Mouse (Mus musculus): ENCODE results near the gene Ap5s1. TPM values are rescaled to one million over a fixed set of nuclear protein-coding genes. Genes with fewer than 3 reads are reported as not detected.

Ap5s1 gene
- total RNA-seq, 2 experiments from 2014 or later: 13.5 to 13.6 TPM

GRCm38 (mm10) chr2:131186771-131187601 is 19.9 kb upstream of the Ap5s1 start, which contains the start of the genes Cdc25b and Spef1:
Gene Cdc25b (plus strand): TSS chr2:131186949.
Gene Spef1 (minus strand): TSS chr2:131187282.
- peak; percentile 89 for ATAC-seq (ENCODE audit: poor library complexity, severe bottlenecking)

- no peak for ATAC-seq (ENCODE audit: poor library complexity, severe bottlenecking)
Observed at GRCm38 (mm10) chr2:131187602-131187922, 19.3 kb upstream of the Ap5s1 start.

GRCm38 (mm10) chr2:131188311-131188710 is 18.6 kb upstream of the Ap5s1 start:
- no peak for ATAC-seq (ENCODE audit: poor library complexity, severe bottlenecking)

GRCm38 (mm10) chr2:131189521-131190309 is 17.2 kb upstream of the Ap5s1 start:
- 0 out of 2 replicates have a peak, but pooled peaks have one; percentile 4 for ATAC-seq (ENCODE audit: poor library complexity, severe bottlenecking)

- ATAC-seq (ENCODE audit: poor library complexity, severe bottlenecking): no peak
Observed at GRCm38 (mm10) chr2:131190344-131191004, 16.4 kb upstream of the Ap5s1 start.

- peak; percentile 41 for ATAC-seq (ENCODE audit: poor library complexity, severe bottlenecking)
Observed at GRCm38 (mm10) chr2:131191005-131191390, 15.9 kb upstream of the Ap5s1 start.

GRCm38 (mm10) chr2:131196606-131197316 is 10.1 kb upstream of the Ap5s1 start:
- ATAC-seq (ENCODE audit: poor library complexity, severe bottlenecking): peak; percentile 96

DNA sequence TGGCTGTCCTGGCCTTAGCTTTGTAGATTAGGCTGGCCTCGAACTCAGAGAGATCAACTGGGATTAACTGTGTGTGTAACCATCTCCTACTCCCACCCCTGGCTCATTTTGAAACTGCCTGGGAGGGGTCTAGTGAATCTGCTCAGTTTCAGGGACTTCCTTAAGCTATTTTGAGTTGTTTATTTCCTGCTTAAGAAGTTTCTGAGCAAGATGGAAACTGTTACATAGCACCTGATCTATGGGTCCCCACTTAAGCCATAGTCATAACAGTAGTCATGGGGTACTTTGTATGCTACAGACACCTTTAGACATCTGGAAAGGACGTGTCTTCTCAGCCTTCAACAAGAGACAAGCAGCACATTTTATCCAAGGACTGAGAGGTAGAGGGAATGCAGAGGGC is 6.2 kb upstream of the Ap5s1 start:
- ATAC-seq (ENCODE audit: poor library complexity, severe bottlenecking): no peak

DNA sequence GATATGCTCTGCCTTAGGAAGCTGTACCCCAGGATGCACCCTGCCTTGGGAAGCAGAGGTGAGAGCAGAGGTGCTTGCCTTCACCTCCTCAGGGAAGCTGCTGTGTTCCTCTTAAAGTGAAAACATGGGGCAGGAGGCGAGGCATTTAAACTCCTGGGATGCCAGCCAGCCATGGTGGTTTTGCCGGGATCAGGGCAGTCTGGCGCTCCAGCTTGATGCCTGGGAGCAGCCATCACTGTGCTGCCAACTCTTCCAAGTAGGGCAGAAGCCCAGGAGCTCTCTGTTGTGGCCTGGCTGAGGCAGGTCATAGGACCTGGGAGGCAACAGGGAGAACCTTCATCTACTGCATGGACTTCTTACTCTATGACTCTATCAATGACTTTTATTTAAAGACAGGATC is 5.6 kb upstream of the Ap5s1 start:
- ATAC-seq (ENCODE audit: poor library complexity, severe bottlenecking): no peak

GRCm38 (mm10) chr2:131203816-131204409 is 3.0 kb upstream of the Ap5s1 start:
- no peak for ATAC-seq (ENCODE audit: poor library complexity, severe bottlenecking)

GRCm38 (mm10) chr2:131204410-131204981 is 2.4 kb upstream of the Ap5s1 start:
- ATAC-seq (ENCODE audit: poor library complexity, severe bottlenecking): peak; percentile 70

DNA sequence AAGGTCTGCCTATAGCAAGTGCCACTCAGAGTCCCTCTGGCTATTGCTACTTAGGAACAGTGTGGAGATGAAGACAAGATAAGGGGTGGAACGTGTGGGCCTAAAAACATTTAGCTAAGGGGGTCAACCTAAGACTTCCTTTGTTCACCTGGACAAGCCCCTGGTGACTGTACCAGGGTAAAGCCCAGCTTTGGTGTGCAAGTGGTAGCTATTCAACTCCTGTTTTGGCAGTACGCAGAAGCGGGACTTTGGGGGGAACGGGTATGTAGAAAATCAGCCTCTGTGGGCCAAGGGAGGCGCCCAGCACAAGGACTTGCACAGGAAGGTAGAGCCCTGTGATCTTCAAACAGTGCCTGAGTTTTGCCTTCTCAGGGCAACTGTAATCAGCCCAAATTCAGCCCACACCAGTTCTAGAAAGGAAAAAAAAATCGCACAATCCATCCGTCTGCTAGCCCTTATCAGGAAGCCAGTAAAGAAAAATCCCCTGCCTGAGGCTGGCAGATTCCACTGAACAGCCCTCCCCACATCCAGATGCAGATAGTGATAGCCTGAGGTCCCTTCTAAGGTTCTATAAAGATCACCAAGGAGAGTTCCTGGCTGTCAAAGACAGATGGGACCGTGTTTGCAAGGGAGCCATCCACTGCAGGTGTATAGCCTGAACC is 1.2 kb upstream of the Ap5s1 start:
- no peak for ATAC-seq (ENCODE audit: poor library complexity, severe bottlenecking)

DNA sequence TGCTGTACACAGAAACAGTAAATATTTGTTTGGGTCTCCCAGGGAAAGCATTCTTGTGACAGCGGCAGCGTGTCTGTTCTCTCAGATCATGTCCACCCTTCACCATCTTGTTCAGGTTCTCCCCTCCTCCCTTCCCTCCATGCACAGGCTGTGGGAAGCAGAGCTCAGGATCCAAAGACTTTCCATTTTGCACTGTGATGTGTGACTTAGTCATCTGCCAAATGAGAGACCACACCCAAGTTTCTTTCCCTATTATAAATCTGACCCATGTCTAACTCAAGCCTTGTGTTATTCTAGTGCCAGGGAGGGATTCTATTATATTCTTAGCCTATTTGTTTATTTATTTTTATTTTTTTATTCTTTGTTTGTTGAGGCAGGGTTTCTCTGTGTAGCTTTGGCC is 1.5 kb downstream of the Ap5s1 start:
- no peak for ATAC-seq (ENCODE audit: poor library complexity, severe bottlenecking)

GRCm38 (mm10) chr2:131209125-131209795 is 2.4 kb downstream of the Ap5s1 start:
- no peak for ATAC-seq (ENCODE audit: poor library complexity, severe bottlenecking)

GRCm38 (mm10) chr2:131209969-131210792 is 3.3 kb downstream of the Ap5s1 start:
- peak; percentile 94 for ATAC-seq (ENCODE audit: poor library complexity, severe bottlenecking)

- peak; percentile 8 for ATAC-seq (ENCODE audit: poor library complexity, severe bottlenecking)
Observed at GRCm38 (mm10) chr2:131211026-131211615, 4.2 kb downstream of the Ap5s1 start.

GRCm38 (mm10) chr2:131213773-131214172 is 6.9 kb downstream of the Ap5s1 start:
- no peak for ATAC-seq (ENCODE audit: poor library complexity, severe bottlenecking)
